Mouse (Mus musculus): ENCODE measurements around the gene Plrg1. TPM values are rescaled to one million over a fixed set of nuclear protein-coding genes. Genes with fewer than 3 reads are reported as not detected.

Plrg1 gene
- polyA plus RNA-seq, 1 experiment from 2014 or later: 97.8 TPM

Other genes starting within 250 kb of the Plrg1 start
- gene Rbm46, start 179.0 kb upstream of the Plrg1 start, polyA plus RNA-seq (2014; fragmentation: Nextera tagmentation; extraction: Ambion mirVana): 11.6 and 12.3 TPM in 2 replicates
- gene Lrat, start 151.5 kb upstream of the Plrg1 start, polyA plus RNA-seq (2014; fragmentation: Nextera tagmentation; extraction: Ambion mirVana): 1.9 and 2.4 TPM in 2 replicates
- not detected in 2 replicates for gene Fgg, start 47.8 kb upstream of the Plrg1 start, polyA plus RNA-seq (2014; fragmentation: Nextera tagmentation; extraction: Ambion mirVana)
- gene Fga, start 29.4 kb upstream of the Plrg1 start, polyA plus RNA-seq (2014; fragmentation: Nextera tagmentation; extraction: Ambion mirVana): 0.11 and 0.24 TPM in 2 replicates
- gene Fgb, start 5.7 kb upstream of the Plrg1 start, polyA plus RNA-seq (2014; fragmentation: Nextera tagmentation; extraction: Ambion mirVana): 1.2 TPM in 2 replicates
- 0.55 and 0.58 TPM in 2 replicates for gene Dchs2, start 72.4 kb downstream of the Plrg1 start, polyA plus RNA-seq (2014; fragmentation: Nextera tagmentation; extraction: Ambion mirVana)